Mouse (Mus musculus): ENCODE data around the gene Plekhh1. TPM values are rescaled to one million over a fixed set of nuclear protein-coding genes. Genes with fewer than 3 reads are reported as not detected.

Plekhh1 gene
- polyA plus RNA-seq, 1 experiment from 2014 or later, result 4.8 TPM

- Histone ChIP-seq H3K36me3 (ENCODE audit: control insufficient read depth, insufficient read depth, low read length) (no peaks in the 10 kb centered on the region), H3K4me1 (ENCODE audit: control insufficient read depth, insufficient read depth, low read length) (no peaks in the 10 kb centered on the region), H3K27me3 (ENCODE audit: control insufficient read depth, insufficient read depth, low read length) (no peaks in the 10 kb centered on the region), H3K9ac (replicated peaks; ENCODE audit: low read depth, low read length) (no peak overlapping the region), H3K4me2 (replicated peaks; ENCODE audit: low read depth, low read length) (no peak overlapping the region), H3K27ac (ENCODE audit: low read length) (no peak overlapping the region), H3K4me3 (ENCODE audit: low read depth, low read length) (no peak overlapping the region), H3K9me3 (ENCODE audit: control insufficient read depth, low read depth, low read length) (no peaks in the 10 kb centered on the region)
- WGBS, result 47% methylated on average over 3 of the region's 3 CpGs
- ATAC-seq (ENCODE audit: insufficient number of reproducible peaks, insufficient read depth, low FRiP score, low read depth), result no peak
Measured at GRCm38 (mm10) chr12:79097106-79097752, 68.3 kb downstream of the Plekhh1 start.

- no peak overlapping the region for H3K4me3 ChIP-seq (ENCODE audit: low read depth, low read length)
- no peak overlapping the region for H3K4me2 ChIP-seq (replicated peaks; ENCODE audit: low read depth, low read length)
- no peak overlapping the region for H3K27ac ChIP-seq (ENCODE audit: low read length)
- H3K4me1 ChIP-seq (ENCODE audit: control insufficient read depth, insufficient read depth, low read length), result no peaks in the 10 kb centered on the region
- H3K36me3 ChIP-seq (ENCODE audit: control insufficient read depth, insufficient read depth, low read length), result no peaks in the 10 kb centered on the region
- WGBS, result 72% methylated on average over 3 of the region's 3 CpGs
- no peak for ATAC-seq (ENCODE audit: insufficient number of reproducible peaks, insufficient read depth, low FRiP score, low read depth)
- no peaks in the 10 kb centered on the region for H3K27me3 ChIP-seq (ENCODE audit: control insufficient read depth, insufficient read depth, low read length)
- H3K9ac ChIP-seq (replicated peaks; ENCODE audit: low read depth, low read length), result no peak overlapping the region
- no peaks in the 10 kb centered on the region for H3K9me3 ChIP-seq (ENCODE audit: control insufficient read depth, low read depth, low read length)
Measured at GRCm38 (mm10) chr12:79103773-79104172, 74.8 kb downstream of the Plekhh1 start.

GRCm38 (mm10) chr12:79104544-79104943 lies 75.6 kb downstream of the Plekhh1 start:
- no peak overlapping the region for H3K27ac ChIP-seq (ENCODE audit: low read length)
- WGBS, result 57% methylated on average over 2 of the region's 2 CpGs

GRCm38 (mm10) chr12:79105312-79105711 lies 76.3 kb downstream of the Plekhh1 start:
- no peaks in the 10 kb centered on the region for H3K36me3 ChIP-seq (ENCODE audit: control insufficient read depth, insufficient read depth, low read length)
- H3K4me1 ChIP-seq (ENCODE audit: control insufficient read depth, insufficient read depth, low read length), result no peaks in the 10 kb centered on the region
- no peak for ATAC-seq (ENCODE audit: insufficient number of reproducible peaks, insufficient read depth, low FRiP score, low read depth)
- H3K27ac ChIP-seq (ENCODE audit: low read length), result no peak overlapping the region
- no peaks in the 10 kb centered on the region for H3K27me3 ChIP-seq (ENCODE audit: control insufficient read depth, insufficient read depth, low read length)
- H3K9ac ChIP-seq (replicated peaks; ENCODE audit: low read depth, low read length), result no peak overlapping the region
- no peak overlapping the region for H3K4me2 ChIP-seq (replicated peaks; ENCODE audit: low read depth, low read length)
- no peak overlapping the region for H3K4me3 ChIP-seq (ENCODE audit: low read depth, low read length)
- H3K9me3 ChIP-seq (ENCODE audit: control insufficient read depth, low read depth, low read length), result no peaks in the 10 kb centered on the region
- 68% methylated on average over 5 of the region's 5 CpGs for WGBS

More at GRCm38 (mm10) chr12:79104544-79104943, 75.6 kb downstream of the Plekhh1 start:
- H3K4me2 ChIP-seq (replicated peaks; ENCODE audit: low read depth, low read length), result no peak overlapping the region
- no peaks in the 10 kb centered on the region for H3K36me3 ChIP-seq (ENCODE audit: control insufficient read depth, insufficient read depth, low read length)
- H3K9ac ChIP-seq (replicated peaks; ENCODE audit: low read depth, low read length), result no peak overlapping the region
- no peaks in the 10 kb centered on the region for H3K4me1 ChIP-seq (ENCODE audit: control insufficient read depth, insufficient read depth, low read length)
- H3K27me3 ChIP-seq (ENCODE audit: control insufficient read depth, insufficient read depth, low read length), result no peaks in the 10 kb centered on the region
- H3K9me3 ChIP-seq (ENCODE audit: control insufficient read depth, low read depth, low read length), result no peaks in the 10 kb centered on the region
- H3K4me3 ChIP-seq (ENCODE audit: low read depth, low read length), result no peak overlapping the region
- ATAC-seq (ENCODE audit: insufficient number of reproducible peaks, insufficient read depth, low FRiP score, low read depth), result no peak

- Histone ChIP-seq H3K9ac (replicated peaks; ENCODE audit: low read depth, low read length) (no peak overlapping the region), H3K4me1 (ENCODE audit: control insufficient read depth, insufficient read depth, low read length) (no peaks in the 10 kb centered on the region), H3K36me3 (ENCODE audit: control insufficient read depth, insufficient read depth, low read length) (no peaks in the 10 kb centered on the region), H3K4me3 (ENCODE audit: low read depth, low read length) (no peak overlapping the region), H3K9me3 (ENCODE audit: control insufficient read depth, low read depth, low read length) (no peaks in the 10 kb centered on the region), H3K4me2 (replicated peaks; ENCODE audit: low read depth, low read length) (no peak overlapping the region), H3K27me3 (ENCODE audit: control insufficient read depth, insufficient read depth, low read length) (no peaks in the 10 kb centered on the region), H3K27ac (ENCODE audit: low read length) (no peak overlapping the region)
- ATAC-seq (ENCODE audit: insufficient number of reproducible peaks, insufficient read depth, low FRiP score, low read depth), result no peak
- WGBS, result 85% methylated on average over 4 of the region's 4 CpGs
Measured at GRCm38 (mm10) chr12:79118991-79119390, 90.0 kb downstream of the Plekhh1 start.

- no peak overlapping the region for H3K4me3 ChIP-seq (ENCODE audit: low read depth, low read length)
- no peaks in the 10 kb centered on the region for H3K36me3 ChIP-seq (ENCODE audit: control insufficient read depth, insufficient read depth, low read length)
- no peaks in the 10 kb centered on the region for H3K9me3 ChIP-seq (ENCODE audit: control insufficient read depth, low read depth, low read length)
- ATAC-seq (ENCODE audit: insufficient number of reproducible peaks, insufficient read depth, low FRiP score, low read depth), result no peak
- WGBS, result 32% methylated on average over 3 of the region's 3 CpGs
- H3K27me3 ChIP-seq (ENCODE audit: control insufficient read depth, insufficient read depth, low read length), result no peaks in the 10 kb centered on the region
- H3K4me2 ChIP-seq (replicated peaks; ENCODE audit: low read depth, low read length), result no peak overlapping the region
- H3K4me1 ChIP-seq (ENCODE audit: control insufficient read depth, insufficient read depth, low read length), result no peaks in the 10 kb centered on the region
- H3K27ac ChIP-seq (ENCODE audit: low read length), result no peak overlapping the region
- H3K9ac ChIP-seq (replicated peaks; ENCODE audit: low read depth, low read length), result no peak overlapping the region
Measured at GRCm38 (mm10) chr12:79122820-79123219, 93.9 kb downstream of the Plekhh1 start.

GRCm38 (mm10) chr12:79130299-79131177 lies 101.6 kb downstream of the Plekhh1 start, which contains the start of gene Arg2:
Gene Arg2 (plus strand): TSS chr12:79130777.
- H3K36me3 ChIP-seq (ENCODE audit: control insufficient read depth, insufficient read depth, low read length), result no peaks in the 10 kb centered on the region
- 0 out of 2 replicates have a peak, but pooled peaks cover 5% of the 10 kb centered on the region for H3K4me1 ChIP-seq (ENCODE audit: control insufficient read depth, insufficient read depth, low read length)
- H3K4me2 ChIP-seq (replicated peaks; ENCODE audit: low read depth, low read length), result peak within 1 kb of the TSS; percentile 93
- WGBS, result under 1% methylated on average over 47 of the region's 47 CpGs
- no peak within 1 kb of the TSS for H3K9ac ChIP-seq (replicated peaks; ENCODE audit: low read depth, low read length)
- ATAC-seq (ENCODE audit: insufficient number of reproducible peaks, insufficient read depth, low FRiP score, low read depth), result peak; percentile 92
- H3K4me3 ChIP-seq (ENCODE audit: low read depth, low read length), result peak within 1 kb of the TSS; percentile 40
- H3K27me3 ChIP-seq (ENCODE audit: control insufficient read depth, insufficient read depth, low read length), result peaks cover 15% of the 10 kb centered on the region
- no peak within 1 kb of the TSS for H3K27ac ChIP-seq (ENCODE audit: low read length)
- no peaks in the 10 kb centered on the region for H3K9me3 ChIP-seq (ENCODE audit: control insufficient read depth, low read depth, low read length)
